Mouse (Mus musculus) stomach, postnatal 0 days (tissue): ENCODE measurements at regions not wholly inside any gene's neighbourhood (a gene's known extent, or its start where the extent isn't known, plus 50 kb on each side); places are given as distances from the start of the nearest gene placed in this dataset.
"Not testable (repeated sequence)": the region's sequence is repeated elsewhere in the genome, so short reads cannot be mapped to it uniquely, and the experiment has no call there.

Experiments used
- ATAC-seq: fragments of 200-750 bp; cut with Nextera tagmentation; 2 replicates; pipeline ENCODE4 v1.8.0; 2017; ENCODE audit not compliant: low FRiP score, low TSS enrichment
- DNase-seq: peaks from one replicate; pipeline ENCODE4 v3.0.0-alpha.2; 2016; ENCODE audit warnings: low spot score
- H3K27ac ChIP-seq: fragments of 300-500 bp; sonication (generic); replicated peaks from 2 replicates; pipeline ENCODE4 v1.5.1; 2014; ENCODE audit warnings: mild to moderate bottlenecking, control low read depth
- H3K27me3 ChIP-seq: fragments of 300-500 bp; sonication (generic); 2 replicates; pipeline ENCODE4 v1.6.1; 2014; ENCODE audit warnings: low read length; ENCODE audit not compliant: control insufficient read depth, insufficient read depth
- H3K36me3 ChIP-seq: fragments of 300-500 bp; sonication (generic); 2 replicates; pipeline ENCODE4 v1.6.1; 2014; ENCODE audit warnings: low read length, mixed read lengths; ENCODE audit not compliant: control insufficient read depth, insufficient read depth
- H3K4me1 ChIP-seq: fragments of 300-500 bp; sonication (generic); replicated peaks from 2 replicates; pipeline ENCODE4 v1.6.1; 2014; ENCODE audit warnings: antibody characterized with exemption; ENCODE audit not compliant: control insufficient read depth, insufficient read depth
- H3K4me2 ChIP-seq: fragments of 300-500 bp; sonication (generic); replicated peaks from 2 replicates; pipeline ENCODE4 v1.6.1; 2014; ENCODE audit warnings: low read depth, mild to moderate bottlenecking, control low read depth, moderate library complexity
- H3K4me3 ChIP-seq: fragments of 300-500 bp; sonication (generic); 2 replicates; pipeline ENCODE4 v1.5.1; 2014; ENCODE audit warnings: low read depth, low read length, control low read depth
- H3K9ac ChIP-seq: fragments of 300-500 bp; sonication (generic); 2 replicates; pipeline ENCODE4 v1.6.1; 2014; ENCODE audit warnings: mild to moderate bottlenecking, low read length, control low read depth, mixed read lengths
- H3K9me3 ChIP-seq: fragments of 300-500 bp; sonication (generic); 2 replicates; pipeline ENCODE4 v1.6.1; 2016; ENCODE audit warnings: low read length; ENCODE audit not compliant: control insufficient read depth
- CTCF ChIP-seq: IDR thresholded peaks from 2 replicates; pipeline ENCODE4 v1.5.1; 2016; ENCODE audit warnings: antibody characterized with exemption, low read depth, mild to moderate bottlenecking, moderate library complexity
- EP300 ChIP-seq: optimal IDR thresholded peaks from 2 replicates; pipeline ENCODE3; 2016; ENCODE audit warnings: antibody characterized with exemption
- WGBS: fragments of 180-500 bp; shearing (Covaris S2); extraction: QIAGEN DNeasy Blood & Tissue Kit; methylation state at CpG from one replicate; pipeline ENCODE4 v1.1.7; 2014; 5-methylcytosine and 5-hydroxymethylcytosine counted together

DNA sequence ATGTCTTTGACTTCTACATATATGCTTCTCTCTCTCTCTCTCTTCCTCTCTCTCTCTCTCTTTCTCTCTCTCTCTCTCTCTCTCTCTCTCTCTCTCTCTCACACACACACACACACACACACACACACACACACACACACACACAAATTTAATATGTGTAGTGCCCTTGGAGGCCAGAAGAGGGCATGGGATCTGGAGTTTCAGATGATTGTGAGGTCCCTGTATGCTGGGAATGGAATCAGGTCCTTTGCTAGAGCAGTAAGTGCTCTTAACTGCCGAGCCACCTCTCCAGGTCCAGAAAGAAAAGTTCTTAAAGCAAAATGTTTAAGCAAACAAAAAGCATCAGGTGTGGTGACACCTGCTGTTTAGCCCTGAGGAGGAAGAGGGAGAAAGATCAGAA is 62.2 kb upstream of the Adgre5 start:
- WGBS: 21% methylated on average over 1 of the region's 1 CpGs
- H3K27ac ChIP-seq, H3K9me3 ChIP-seq, DNase-seq, ATAC-seq, H3K4me3 ChIP-seq, H3K4me2 ChIP-seq, H3K27me3 ChIP-seq, H3K4me1 ChIP-seq, H3K9ac ChIP-seq, H3K36me3 ChIP-seq: not testable (repeated sequence)
- peak; percentile 59 for TF ChIP-seq CTCF

DNA sequence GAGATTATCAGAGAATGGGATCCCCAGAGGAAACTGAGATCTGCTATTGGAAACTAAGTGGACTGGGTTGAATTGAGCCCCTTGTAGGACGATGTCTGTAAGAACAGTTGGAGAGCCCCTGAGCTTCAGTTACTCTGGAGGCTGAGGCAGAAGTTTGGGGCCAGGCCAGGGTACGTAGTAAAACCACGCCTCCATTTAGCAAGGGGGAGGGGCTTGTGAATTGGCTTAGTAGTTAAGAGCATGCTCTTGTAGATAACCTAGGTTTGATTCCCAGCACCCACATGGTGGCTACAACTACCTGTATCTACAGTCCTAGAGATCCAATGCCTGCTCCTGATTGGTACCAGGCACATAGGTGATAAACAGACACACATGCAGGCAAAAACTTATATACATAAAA is 61.4 kb upstream of the Adgre5 start:
- H3K36me3 ChIP-seq: no peaks in the 10 kb centered on the region
- ATAC-seq (no peak), DNase-seq (no peak)
- H3K27me3 ChIP-seq: no peaks in the 10 kb centered on the region
- H3K4me3 ChIP-seq: no peak overlapping the region
- H3K9ac ChIP-seq: no peak overlapping the region
- H3K4me1 ChIP-seq: no peaks in the 10 kb centered on the region
- no peak overlapping the region for H3K27ac ChIP-seq
- H3K9me3 ChIP-seq: no peaks in the 10 kb centered on the region
- TF ChIP-seq CTCF (no peak), EP300 (no peak)
- 48% methylated on average over 3 of the region's 3 CpGs for WGBS
- no peak overlapping the region for H3K4me2 ChIP-seq

DNA sequence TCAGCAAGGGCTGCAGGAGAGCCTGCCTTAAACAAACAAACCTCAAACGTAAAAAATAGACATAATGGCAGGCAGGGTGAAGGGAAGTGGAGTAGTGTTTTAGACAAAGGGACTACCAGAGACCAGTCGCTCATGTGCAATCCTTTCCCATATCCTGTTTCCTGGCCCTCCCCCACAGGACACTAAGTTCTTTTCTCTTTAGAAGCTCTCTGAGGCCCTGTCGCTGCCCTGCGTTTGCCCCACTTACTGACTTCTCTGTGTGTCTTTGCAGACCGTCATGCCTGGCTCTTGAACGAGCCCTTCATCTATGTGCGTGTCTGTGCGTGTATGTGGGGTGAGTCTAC is 58.5 kb upstream of the Adgre5 start:
- Histone ChIP-seq H3K9ac (no peak overlapping the region), H3K4me1 (no peaks in the 10 kb centered on the region), H3K9me3 (no peaks in the 10 kb centered on the region), H3K36me3 (no peaks in the 10 kb centered on the region), H3K27ac (no peak overlapping the region), H3K27me3 (no peaks in the 10 kb centered on the region), H3K4me3 (no peak overlapping the region), H3K4me2 (no peak overlapping the region)
- 47% methylated on average over 8 of the region's 8 CpGs for WGBS
- DNase-seq: no peak
- TF ChIP-seq CTCF (no peak), EP300 (no peak)
- no peak for ATAC-seq

DNA sequence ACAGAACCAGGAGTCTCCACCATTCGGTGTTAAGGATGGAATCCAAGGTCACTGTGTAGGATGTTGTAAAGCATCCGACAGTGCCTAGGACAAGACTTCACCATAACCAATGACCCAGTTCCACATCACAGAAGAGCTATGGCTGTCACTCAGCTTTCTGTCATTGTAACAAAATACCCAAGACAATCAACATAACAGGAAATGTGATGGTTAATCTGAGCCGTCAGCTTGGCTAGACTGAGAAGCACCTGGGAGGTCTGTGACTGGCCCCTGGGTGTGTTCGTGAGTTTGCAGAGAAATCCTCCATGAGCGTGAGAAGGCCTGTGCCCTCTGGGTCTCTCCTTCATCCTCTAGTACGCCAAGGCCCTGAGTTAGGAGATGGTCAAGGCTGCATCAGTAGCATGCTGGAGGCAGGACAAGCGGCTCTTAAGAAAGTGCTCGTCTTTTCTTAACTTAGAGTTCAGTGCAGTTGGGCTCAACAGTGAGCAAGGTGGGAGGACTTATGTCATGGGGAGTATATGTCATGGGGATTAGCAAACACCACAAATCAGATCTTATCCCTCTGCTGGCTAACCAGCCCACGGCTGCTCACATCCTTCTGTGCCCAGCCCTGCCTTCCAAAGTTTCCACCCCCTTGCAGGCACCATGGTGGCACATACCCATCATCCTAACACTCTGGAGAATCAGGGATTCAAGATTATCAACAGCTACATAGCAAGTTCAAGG is 57.9 kb upstream of the Adgre5 start:
- H3K9me3 ChIP-seq: no peaks in the 10 kb centered on the region
- 76% methylated on average over 9 of the region's 9 CpGs for WGBS
- ATAC-seq (no peak), DNase-seq (no peak)
- no peak for TF ChIP-seq CTCF
- no peak for TF ChIP-seq EP300
- no peak overlapping the region for H3K4me2 ChIP-seq
- H3K27me3 ChIP-seq: no peaks in the 10 kb centered on the region
- H3K36me3 ChIP-seq: no peaks in the 10 kb centered on the region
- H3K4me3 ChIP-seq: no peak overlapping the region
- H3K9ac ChIP-seq: no peak overlapping the region
- no peaks in the 10 kb centered on the region for H3K4me1 ChIP-seq
- no peak overlapping the region for H3K27ac ChIP-seq

DNA sequence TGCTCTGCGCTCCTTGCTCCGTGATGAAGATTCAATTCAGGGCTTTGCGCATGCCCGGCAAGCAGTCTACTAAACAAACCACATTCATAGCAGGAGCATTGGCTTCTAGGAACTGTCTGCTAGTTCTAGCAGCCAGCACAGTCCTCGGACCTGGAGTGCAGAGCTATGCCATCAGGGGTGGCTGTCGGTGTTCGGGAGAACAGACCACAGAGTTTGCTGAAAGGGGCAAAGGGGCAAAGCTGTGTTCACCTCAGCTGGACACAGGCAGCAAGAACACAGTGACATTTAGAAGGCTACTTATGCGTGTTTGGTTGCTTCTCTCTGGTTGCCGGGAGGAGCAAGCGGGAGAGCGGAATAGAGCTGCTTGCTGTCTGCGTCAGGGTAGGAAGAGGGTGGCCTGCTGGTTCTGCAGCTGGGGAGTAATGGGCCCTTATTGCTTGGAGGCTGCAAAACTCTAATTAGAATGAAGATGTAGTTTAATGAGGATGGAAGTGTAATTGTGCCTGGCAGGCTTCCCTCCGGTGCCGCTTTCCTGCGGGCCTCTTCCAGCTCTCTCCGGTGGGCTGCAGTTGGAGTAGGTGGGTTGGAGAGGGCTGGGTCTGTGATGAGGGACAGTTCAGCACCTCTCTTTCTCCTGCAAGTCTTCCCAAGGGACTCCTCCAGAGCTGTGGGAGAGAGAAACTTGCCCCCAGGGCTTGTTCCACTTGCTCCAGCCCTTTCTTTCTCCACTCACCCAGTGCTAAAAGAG is 52.5 kb upstream of the Adgre5 start:
- Histone ChIP-seq H3K9me3 (no peaks in the 10 kb centered on the region), H3K9ac (no peak overlapping the region), H3K4me1 (no peaks in the 10 kb centered on the region), H3K27ac (no peak overlapping the region), H3K36me3 (no peaks in the 10 kb centered on the region), H3K4me3 (no peak overlapping the region), H3K4me2 (no peak overlapping the region), H3K27me3 (no peaks in the 10 kb centered on the region)
- TF ChIP-seq EP300 (no peak), CTCF (no peak)
- ATAC-seq (no peak), DNase-seq (no peak)
- WGBS: 70% methylated on average over 16 of the region's 16 CpGs
